Mouse (Mus musculus) lung, postnatal 36 days (tissue): Measurements from ENCODE around the gene Ttf1.

Experiments
- DNase-seq: peaks from one replicate; pipeline ENCODE4 v3.0.0; 2022; ENCODE audit warnings: mixed read lengths

The Ttf1 gene

DNA sequence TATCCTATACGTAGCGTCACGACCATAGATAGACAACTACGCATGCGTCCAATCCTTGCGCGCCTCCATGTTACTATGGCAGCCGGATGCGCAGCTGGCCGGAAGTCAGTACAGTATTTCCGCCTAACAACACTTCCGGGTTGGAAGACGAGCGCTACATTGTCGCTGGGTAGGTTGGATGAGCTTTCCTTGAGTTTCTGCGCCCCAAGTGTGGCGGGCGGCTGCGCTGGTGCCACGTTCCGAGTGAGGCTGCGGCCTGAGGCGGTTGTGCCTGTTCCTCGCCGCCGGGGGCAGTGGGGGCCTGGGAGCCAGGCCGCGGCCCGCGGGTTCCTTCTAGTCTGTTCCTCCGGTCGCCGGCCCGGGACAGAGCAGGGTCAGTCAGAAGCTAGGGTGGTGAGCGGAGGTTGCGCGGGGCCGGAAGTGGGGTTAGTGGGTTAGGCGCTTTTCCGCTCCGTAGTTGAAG lies at the start of gene Ttf1:
Gene Ttf1, plus strand, starts transcription at position 128 of the 463 bp plus-strand sequence.
- peak; percentile 95 for DNase-seq

DNA sequence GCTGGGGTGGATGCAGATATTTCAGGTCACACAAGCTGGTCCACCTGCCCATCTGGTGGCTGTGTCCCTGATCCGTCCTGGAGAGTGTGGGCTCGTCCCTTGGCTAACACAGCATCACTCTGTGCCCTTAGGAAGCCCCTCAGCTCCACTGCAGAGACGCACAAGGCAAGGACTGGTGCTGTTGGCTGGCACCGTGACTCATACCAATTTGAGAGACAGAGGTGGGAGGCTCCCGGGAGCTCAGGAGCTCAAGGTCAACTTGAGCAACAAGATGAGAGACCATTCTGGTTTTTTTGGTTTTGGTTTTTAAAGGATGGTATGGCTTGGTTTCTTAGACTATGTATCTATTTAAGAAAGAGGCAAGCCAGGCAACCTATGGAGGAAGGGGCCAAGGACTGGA lies 47.5 kb upstream of the Ttf1 start:
- DNase-seq = no peak

DNA sequence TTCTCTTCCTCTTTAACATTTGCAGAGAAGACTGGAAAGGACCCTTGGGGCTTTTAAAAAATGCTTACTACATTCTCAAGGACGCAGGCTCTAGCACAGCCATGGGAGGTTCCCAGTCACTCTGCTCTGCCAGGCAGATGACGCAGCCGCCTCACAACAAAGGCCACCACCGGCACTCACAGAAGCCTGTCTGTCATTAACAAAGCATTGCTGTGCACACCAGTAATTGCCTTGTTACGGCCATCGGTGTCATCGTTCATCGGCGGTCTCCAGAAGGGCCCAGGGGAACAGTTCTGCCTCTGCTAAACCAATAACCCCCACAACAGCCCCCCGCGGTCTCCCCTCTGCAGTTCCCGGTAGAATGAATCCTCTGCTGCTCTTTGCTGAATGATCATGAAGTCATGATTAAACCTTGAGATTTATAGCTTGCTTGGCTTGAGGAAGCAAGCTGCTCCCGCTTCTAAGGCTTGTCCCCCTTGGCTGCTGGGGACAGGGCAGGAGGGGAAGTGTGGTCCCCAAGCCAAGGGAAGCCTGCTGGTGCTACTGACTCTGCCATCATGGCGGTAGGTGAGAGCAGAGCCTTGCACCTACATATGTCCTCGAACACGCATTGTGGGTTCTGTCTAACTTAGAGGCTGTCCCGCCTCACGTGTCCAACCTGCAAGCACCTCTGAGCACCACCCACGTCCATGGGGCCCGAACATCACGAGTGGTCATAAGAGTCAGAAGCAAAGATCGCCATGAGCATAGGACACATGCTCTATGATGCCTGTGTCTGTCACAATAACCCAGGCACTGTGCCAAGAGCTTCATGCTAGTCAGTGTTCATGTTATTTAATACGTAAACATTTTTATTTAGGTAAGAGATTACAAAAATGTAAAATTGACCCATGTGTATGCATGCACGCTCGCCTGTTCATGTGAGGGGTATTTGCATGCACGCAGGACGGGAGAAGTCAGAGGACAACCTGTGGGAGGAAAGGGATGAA lies 43.2 kb upstream of the Ttf1 start:
- DNase-seq = no peak

DNA sequence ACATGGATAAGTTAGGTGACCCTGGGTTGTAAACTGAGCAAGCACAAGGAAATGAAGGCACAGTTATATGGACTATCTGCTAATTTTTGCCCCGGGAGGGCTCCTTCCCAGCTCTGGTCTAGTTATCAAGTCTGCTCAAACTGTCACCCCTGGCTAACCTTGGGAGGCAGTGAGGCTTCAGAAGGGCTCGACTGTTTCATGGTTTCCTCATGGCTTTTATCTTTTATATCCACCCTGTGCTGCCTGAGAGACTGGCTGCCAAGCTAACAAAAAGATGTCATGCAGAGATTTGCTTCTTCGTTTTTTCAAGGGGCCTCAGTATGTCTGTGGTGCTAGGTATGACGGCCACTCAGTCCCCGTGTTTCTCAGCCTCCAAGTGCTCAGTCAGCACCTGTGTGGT lies 41.4 kb upstream of the Ttf1 start:
- no peak for DNase-seq

DNA sequence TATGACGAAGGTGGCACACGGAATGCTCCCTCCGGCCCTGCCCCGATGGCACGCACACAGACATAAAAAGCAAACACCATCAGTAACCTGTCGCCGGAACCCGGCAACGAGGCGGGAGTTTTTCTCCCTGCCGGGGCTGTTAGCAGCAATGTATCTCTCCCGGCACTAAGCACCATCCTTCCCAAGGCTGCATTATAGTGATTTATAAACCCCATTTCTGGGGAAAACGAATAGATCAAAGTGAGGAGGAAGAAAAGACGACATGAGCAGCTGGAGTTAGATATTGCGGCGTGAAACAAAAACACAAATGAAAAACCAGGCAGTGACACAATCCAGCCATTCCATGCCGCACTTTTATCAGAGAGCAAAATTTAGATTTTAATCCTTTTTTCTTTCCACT lies 39.0 kb upstream of the Ttf1 start:
- DNase-seq = no peak

DNA sequence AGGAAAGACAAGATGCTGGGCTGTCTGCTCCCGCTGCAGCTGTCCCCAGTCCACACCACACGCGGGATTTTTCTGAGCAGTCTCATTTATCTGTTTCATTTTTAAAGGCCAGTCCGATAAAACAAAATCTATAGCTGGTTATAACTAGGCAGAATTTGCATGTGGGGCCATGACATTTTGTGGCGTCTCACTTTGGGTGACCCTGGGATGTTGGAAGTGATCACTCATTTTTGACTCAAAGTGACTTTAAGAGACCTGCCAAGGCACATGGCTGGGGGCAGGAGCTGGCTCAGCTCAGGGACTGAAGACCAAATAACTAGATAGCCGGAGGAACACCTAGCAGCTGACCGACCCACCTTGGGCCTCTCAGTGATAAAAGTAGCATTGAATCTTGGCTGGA lies 37.1 kb upstream of the Ttf1 start:
- DNase-seq = no peak

DNA sequence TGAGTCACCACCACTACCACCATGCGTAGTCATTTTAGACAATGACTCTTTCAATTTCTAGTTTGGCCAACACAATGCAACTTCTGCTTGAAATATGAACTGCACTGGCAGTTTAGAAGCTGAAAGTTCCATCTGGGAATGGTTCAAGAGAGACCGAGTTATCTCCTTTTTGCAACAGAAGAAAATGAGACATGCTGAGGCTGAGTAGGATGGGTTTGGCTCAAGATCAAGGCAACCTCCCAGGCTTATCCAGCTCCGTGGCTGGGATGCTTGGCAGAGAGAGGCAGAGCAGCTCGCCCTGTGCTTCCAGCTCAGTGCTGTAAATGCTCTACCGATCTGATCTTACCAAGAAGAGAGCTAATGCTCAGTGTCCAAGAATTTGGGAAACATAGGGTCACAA lies 34.8 kb upstream of the Ttf1 start:
- DNase-seq = no peak

DNA sequence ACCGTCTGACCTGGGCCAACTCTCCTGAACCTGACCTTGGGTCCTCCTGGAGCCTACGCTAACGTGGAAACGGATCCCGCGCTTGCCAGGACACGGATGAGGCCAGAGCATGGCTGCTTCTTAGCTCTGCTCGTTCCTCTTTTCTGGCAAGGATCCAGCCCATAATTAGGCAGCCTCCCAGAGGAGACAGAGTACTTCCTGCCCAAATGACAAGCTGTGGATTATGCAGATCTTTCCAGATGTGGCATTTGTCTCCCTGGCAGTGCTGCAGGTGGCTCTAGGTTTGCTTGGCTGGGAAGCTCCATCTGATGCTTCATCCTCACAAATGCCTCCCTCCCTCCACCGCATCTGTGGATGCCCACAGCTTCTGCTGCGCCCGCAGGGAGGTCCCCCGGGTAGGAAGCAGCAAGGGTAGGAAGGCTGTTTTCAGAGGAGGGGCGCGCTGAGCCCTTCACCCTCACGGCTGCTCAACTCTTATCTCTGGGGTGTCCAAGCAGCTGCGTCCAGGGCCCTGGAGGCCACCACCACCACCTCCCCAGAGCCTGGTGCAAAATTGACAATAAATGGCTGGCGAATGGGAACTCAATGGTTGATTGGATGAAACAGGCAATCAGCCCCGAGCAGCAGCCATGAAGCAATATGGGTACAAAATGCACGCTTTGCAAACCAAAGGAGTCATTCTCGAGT lies 29.9 kb upstream of the Ttf1 start:
- no peak for DNase-seq

DNA sequence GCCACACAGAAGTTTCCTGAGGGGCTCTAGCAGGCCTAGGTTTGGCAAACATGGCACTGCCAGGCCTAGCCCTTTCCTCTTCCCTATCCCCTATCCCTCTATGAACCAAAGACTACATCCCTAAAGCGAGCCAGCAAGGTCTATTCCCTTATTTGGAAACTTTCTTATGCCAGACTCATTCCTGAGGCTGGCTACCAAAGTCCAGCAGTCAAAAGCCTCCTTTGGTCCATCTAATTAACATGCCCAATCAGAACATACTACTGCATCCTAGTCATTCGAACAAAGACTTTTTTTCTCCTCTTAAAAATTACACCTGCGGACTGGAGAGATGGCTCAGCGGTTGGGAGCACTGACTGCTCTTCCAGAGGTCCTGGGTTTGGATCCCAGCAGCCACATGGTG lies 28.1 kb upstream of the Ttf1 start:
- DNase-seq = no peak

DNA sequence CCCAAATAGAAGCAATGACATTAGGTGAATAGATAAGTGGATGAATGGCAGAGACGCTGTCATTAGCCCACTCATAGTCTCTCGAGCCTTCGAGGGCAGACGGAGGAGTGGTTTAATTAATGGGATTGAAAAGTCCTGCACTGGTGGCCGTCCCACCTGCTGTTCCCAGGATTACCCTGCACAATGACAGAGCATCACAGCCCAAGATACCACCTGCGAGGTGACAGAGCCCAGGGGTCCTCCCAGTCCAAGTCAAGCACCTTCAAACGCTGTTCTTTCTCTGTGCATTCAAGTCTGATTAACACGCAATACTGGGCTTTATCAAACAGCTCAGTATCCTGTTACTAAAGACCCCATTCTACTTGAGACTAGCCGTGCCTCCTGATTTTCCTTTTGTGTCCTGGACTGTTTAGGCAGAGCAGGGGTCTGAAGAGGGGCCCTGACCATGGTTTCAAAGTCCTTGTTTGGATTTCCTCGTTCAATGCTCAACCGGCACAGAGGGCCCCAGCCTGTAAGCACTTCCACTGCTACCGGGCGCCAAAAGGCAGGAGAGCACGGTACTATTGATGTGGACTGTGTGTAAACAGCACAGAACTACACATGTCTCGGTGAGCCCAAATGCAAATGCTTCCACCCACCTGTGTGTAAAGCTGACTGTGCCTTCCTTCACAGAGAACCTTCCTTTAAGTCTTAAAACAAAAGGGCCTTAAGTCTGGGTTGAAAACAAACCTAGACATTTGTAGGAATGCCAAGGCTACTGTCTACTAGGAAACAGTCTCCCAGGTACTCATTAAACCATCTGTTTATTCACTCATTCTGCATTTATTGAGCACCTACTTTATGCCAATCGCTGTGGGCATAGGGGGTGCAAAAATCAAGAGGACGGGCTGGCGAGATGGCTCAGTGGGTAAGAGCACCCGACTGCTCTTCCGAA lies 25.3 kb upstream of the Ttf1 start:
- DNase-seq = no peak

DNA sequence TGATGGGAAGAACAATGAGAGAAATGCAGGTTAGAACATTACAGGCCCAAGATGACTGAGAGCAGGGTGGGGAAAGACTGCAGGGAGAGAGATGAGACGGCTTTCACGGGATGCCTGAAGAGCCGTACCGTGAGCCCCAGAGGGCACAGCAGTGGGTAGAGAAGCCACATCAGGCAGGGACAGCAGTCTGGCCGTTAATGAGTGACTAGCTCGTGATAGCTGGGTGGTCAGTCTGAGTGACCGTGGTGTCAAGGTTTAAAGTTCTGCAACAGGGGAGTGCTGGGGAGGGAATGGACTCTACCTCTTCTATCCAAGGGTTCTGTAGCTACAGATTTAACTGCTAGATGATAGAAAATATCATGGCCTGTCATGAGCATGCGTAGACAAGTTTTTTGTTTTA lies 24.4 kb upstream of the Ttf1 start:
- no peak for DNase-seq

DNA sequence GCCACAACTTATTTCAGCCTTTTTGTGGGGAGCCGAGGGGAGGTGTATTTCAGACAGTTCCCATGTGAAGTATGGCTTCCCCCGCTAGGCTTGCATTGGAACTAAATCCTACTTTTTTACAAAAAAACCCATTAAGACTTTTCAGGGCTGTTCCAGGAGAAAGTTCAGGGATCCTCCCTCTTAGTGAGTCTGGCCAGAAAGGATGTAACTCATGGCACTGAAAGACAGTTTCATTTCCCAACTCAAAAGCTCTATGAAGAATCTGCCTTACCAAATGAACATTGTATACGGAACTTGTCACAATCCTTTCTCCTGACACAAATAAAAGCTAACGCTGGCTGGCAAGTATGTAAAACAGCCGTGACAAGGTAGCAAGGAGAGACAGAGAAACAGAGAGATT lies 20.3 kb upstream of the Ttf1 start:
- DNase-seq = no peak

DNA sequence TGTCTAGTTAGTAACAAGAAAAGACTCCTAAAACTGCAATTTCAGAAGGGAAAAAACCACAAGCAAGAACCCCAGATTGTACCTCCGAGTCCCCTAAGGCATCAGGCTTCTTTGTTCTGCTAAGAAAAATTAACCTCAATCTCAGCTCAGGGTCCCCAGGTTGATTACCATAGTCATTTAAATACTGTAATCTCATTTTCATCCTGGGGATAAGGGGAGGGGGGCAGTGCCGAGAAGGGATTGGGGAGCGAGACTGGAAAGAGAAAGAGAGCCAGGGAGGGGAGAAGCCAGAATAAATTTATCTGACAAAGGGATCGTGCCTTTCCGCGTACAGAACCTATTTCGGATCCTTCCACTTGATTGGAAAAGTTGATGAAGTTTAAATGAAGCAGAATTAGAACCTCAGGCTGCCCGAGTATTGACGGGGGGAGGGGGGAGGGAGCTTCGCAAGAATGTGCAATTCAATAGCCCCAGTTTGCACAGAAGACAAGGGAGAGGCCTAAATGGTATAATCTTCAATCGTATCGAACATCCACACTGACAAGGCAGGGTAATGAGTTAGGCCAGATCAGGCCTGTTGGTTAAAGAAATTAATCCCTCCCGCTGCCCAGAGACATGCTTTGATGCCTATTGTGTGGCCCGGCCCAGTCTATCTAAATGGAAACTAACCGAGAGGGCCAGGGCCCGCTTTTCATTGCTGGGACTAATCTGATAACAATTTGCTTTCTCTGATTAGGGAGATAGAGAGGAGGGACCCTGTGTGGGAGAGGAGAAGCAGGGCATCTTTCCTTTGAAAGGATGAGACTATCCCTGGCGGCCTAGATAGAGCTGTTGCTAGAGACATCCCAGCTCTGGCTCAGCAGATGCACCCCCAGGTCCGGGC lies 19.2 kb upstream of the Ttf1 start:
- no peak for DNase-seq

DNA sequence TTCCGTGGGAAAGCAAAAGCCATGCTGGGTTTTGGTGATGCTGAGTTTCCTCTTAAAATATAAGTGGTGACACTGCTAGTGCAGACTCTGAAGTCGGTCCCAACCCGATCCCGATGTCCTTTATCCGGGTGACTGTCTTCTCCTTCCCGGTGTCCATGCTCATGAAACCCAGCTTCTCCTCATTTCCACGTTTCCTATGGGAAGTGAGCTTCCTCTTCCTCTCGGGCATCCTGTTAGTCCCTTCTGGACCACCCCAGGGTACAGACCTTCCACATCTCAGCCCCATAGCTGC lies 18.6 kb upstream of the Ttf1 start:
- no peak for DNase-seq

DNA sequence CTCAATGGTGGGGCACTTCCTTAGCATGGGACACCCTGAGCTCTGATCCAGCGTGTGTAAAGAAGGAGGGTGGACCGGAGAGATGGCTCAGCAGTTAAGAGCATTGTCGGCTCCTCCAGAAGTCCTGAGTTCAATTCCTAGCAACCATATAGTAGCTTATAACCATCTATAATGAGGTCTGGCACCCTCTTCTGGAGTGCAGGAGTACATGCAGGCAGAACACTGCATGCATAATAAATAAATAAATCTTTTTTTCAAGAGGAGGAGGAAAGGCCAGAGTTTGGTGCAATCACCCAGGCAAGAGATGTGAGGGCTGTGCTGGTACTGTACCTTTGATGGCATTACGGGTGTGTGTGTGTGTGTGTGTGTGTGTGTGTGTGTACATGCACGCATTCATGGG lies 17.9 kb upstream of the Ttf1 start:
- no peak for DNase-seq

DNA sequence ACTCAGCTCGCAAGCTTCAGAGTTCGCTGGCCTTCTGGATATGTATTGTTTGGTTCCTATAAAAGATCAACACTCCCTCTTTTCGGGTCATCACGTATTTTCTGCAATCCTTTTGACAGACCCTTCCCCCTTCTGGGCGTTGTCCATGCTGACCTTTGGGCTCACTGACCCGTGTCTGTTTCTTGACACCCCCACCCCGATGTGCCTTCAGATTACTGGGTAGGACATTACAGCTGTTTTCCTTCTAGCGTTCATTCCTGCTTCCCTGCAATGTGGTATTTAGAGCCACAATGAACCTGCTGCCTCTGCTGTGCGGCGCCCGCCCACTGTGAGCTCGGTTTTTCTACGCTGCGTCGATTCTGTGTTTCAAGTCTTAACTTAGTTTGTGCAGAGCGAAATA lies 13.9 kb upstream of the Ttf1 start:
- no peak for DNase-seq

DNA sequence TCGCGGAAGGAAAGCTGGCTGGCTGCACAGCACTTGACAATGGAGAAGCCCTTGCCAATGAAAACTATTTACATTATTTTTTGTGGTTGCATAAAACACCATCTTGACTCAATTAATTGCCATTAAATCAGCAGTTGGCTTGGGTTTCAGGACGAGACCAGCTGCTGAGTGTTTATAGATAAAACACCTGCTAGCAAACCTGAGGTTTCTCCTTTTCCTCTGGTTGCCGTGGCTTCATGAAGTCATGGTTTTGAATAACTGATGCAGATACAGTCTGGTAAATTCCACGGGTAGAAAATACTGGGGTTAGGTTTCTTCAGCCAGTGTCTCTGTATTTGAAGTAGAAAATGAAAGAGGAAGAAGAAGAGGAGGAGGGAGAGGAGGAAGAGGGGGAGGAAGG lies 8.1 kb upstream of the Ttf1 start:
- DNase-seq = no peak

DNA sequence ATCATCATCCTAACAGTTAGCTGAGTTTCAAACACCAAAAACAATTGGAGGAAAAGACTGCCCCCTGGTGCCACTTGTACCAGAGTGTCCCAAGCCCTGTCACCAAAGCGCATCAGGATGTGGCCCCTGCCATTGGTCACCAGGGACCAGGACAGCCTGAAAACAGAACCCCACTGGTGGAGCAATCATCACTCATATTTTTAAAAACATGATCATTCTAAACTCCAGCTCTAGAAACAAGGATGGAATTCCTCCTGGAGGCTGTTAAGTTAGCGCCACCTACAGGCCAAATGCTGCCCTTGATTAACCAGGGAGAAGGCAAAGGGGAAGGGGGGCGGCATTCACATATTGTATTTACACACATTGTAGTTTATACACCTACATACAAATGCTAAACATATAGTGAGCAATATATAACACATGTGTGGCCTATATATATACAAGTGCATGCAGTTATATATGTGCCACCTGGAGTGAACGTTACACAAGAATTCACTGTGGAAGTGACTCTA lies 7.1 kb upstream of the Ttf1 start:
- peak; percentile 77 for DNase-seq

DNA sequence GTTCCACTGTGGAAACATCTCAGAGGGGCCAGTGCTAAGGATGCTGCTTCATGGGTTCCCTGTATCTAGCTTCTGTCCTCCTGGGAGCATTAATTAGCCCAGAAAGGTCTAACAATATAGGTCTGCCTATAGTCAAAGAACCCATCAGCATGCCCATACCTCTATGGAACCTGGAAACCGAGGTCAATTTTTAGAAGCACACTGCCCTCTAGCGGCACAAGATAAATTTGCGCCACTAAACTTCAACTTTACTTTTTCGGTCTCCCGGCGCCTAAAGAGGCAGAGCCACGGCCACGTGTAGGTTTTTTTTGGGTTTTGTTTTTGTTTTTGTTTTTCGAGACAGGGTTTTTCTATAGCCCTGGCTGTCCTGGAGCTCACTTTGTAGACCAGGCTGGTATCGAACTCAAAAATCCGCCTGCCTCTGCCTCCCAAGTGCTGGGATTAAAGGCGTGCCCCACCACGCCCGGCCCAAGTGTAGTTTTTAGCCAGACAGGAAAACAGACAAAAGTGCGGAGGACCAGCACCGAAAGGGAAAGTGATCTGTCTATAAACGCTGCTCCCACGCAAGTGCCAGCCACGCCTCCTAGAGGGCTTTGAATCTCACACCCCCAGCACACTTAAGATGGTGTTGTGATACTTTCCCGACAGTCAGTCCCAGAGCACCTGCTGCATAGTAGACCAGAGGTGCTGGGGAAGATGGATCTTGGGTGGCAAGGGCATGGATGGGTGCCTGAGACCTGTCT lies 6.1 kb upstream of the Ttf1 start:
- DNase-seq = peak; percentile 76

DNA sequence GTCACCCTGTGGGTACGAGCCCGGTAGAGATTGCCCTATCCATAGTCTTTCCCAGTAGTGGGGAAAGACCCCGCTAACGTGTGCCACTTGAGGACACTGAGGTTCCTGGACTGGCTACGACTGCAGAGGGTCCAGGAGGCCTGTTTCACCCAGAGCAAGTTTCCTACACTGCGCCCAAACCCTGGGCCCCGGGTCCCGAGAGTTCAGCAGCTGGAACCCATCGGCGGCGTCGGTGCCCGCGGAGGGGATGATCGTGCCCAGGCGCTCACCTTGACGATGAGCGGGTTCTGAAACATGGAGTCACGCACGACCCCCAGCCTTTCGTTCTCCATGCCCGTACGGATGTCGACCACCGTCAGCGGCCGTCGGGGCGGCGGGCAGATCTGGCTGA lies 5.5 kb upstream of the Ttf1 start:
- no peak for DNase-seq

DNA sequence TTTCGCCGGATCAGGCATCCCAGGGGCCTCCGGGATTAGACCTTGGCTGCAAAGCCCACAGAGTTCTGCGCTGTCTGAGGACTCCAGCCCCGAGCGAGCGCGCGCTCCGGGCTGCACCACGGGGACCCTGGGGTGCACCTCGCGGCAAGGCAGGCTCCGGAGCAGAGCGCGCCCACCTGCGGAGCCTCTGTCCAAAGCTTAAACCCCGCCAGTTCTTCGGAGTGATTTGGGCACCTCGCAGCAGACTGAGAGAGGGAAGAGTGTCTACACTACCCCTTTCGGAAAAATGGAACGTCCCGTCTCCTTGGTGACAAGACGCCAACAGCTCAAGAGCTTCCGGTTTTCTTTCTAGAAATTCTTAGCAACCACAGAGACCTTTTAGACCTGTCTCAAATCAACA lies 5.1 kb upstream of the Ttf1 start, which contains the start of gene Cfap77:
Gene Cfap77, minus strand, starts transcription at position 76 of the 400 bp plus-strand sequence.
- peak; percentile 83 for DNase-seq
